Mouse (Mus musculus) left cerebral cortex, adult 11 months (tissue): ENCODE measurements around the gene Degs2.

Source experiments
- DNase-seq: peaks from one replicate; pipeline ENCODE4 v3.0.0; 2022; ENCODE audit warnings: low spot score

Gene Degs2

GRCm38 (mm10) chr12:108651053-108651660 is 51.0 kb downstream of the Degs2 start:
- no peak for DNase-seq

GRCm38 (mm10) chr12:108647784-108648183 is 54.3 kb downstream of the Degs2 start:
- no peak for DNase-seq

- DNase-seq, result no peak
Measured at GRCm38 (mm10) chr12:108646234-108646633, 55.9 kb downstream of the Degs2 start.

- no peak for DNase-seq
Measured at GRCm38 (mm10) chr12:108642019-108642418, 60.1 kb downstream of the Degs2 start.

GRCm38 (mm10) chr12:108639126-108639525 is 63.0 kb downstream of the Degs2 start:
- DNase-seq, result no peak

GRCm38 (mm10) chr12:108637440-108637839 is 64.7 kb downstream of the Degs2 start:
- DNase-seq, result no peak

- DNase-seq, result no peak
Measured at GRCm38 (mm10) chr12:108635501-108635900, 66.6 kb downstream of the Degs2 start.

GRCm38 (mm10) chr12:108634031-108634430 is 68.1 kb downstream of the Degs2 start:
- no peak for DNase-seq

- no peak for DNase-seq
Measured at GRCm38 (mm10) chr12:108632501-108632900, 69.6 kb downstream of the Degs2 start.

GRCm38 (mm10) chr12:108630741-108631688 is 71.1 kb downstream of the Degs2 start:
- no peak for DNase-seq

- no peak for DNase-seq
Measured at GRCm38 (mm10) chr12:108629556-108629955, 72.6 kb downstream of the Degs2 start.
